Mouse (Mus musculus) T-helper 1 cell (primary cell): ENCODE data around the gene Mertk.

Experiments used
- in situ Hi-C: fragments of 300-600 bp; cut with MboI, MseI; formaldehyde crosslinking; loops from one replicate; pipeline ENCODE4 v1.15.1; 2025; ENCODE audit warnings: high pct_unique_total_duplicates

The Mertk gene

DNA sequence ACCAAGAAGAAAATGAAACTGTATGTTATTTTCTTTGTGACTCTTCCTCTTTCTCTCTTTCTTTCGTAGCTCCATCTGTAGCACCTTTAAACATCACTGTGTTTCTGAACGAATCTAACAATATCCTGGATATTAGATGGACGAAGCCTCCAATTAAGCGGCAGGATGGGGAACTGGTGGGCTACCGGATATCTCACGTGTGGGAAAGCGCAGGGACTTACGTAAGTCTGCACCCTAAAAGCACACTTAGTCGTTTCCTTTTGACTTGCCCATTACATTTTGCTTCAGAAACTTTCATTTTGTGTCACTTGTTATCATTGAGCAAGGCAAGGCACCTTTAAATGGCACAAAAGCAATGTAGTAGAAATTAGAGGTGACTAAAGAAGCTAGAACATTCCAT, 63.3 kb downstream of the Mertk start:
- in situ Hi-C loops, result no loop called here

DNA sequence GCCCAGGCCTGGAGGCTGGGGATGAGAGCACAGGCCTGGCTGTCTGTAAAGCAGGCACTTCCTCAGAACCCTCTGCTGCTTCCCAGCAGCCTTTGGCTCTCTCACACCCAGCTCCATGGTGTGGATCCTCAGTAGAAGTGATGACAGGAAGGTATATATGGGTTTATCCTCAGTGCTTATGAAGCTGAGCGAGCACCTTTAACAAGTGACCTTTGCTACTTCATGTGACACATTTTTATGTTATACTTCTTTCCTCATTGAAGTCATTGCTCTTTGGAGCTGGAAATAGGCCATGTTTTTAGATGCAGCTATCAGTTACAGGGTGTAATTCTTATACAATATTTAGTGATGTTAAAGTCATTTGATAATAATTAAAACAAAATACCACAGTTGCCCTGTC, 67.0 kb downstream of the Mertk start:
- in situ Hi-C loops, result no loop called here

DNA sequence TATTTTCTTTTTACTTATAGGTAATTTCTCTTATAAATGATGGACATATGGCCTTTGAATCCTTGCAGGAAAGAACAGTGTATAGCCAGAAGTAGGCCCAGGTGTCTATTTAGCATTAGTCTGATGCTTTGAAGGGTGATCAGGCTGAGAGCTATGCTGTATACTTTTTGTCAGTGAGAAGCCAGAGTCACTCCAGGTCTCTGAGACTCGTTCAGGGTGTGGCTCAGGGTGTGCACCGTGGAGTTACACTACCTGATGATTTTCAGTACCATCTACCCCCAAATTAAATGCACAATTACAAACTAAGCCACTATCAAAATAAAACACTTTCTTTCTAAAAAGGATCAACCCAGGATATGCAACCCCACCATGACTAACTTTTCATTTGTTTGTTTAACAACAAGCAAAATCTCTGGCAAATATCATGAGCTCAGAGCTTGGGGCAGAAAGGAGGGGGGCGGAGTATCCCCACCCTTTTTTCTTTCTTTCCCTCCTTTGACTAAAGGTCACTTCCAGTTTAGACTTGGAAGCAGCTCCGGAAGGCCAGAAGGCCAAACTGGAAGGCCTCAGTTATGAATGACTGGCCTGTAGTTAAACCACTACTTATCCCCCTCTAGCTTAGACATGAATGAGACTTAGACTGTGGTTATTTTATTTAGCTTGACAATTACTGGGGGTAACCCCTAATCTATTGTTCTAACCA, 69.9 kb downstream of the Mertk start:
- in situ Hi-C loops, result no loop called here

DNA sequence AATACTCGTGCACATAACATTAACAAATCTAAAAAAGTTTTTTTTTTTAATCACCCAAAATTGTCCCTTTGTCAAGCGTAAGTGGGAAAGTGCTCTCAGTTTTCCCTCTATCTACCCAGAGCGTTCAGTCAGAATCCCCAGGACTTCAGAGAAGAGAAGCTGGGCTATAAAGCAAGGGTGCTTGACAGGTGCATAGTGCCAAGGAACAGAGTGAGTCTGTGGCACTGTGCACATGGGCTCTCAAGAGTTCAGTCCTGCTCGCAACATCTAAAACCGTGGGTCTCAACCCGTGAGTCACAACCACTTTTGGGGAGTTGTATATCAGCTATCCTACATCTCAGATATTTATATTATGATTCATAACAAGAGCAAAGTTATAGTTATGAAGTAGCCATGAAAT, 71.8 kb downstream of the Mertk start:
- in situ Hi-C loops, result no loop called here

DNA sequence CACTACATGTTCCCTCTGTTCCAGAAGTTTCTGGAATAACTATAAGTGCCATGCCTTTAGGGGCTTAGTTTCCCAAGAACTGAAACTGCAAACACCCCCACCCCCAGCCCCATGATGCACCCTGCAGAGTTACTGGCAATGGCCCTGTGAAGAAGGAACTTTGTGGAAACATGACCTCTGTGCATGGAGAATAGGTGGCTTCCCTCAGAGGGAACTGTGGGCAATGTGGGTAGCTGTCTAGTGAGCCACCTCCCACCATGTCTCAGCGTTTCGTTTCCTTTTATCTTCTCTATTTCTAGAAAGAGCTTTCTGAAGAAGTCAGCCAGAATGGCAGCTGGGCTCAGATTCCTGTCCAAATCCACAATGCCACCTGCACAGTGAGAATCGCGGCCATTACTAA, 72.3 kb downstream of the Mertk start:
- in situ Hi-C loops, result no loop called here

DNA sequence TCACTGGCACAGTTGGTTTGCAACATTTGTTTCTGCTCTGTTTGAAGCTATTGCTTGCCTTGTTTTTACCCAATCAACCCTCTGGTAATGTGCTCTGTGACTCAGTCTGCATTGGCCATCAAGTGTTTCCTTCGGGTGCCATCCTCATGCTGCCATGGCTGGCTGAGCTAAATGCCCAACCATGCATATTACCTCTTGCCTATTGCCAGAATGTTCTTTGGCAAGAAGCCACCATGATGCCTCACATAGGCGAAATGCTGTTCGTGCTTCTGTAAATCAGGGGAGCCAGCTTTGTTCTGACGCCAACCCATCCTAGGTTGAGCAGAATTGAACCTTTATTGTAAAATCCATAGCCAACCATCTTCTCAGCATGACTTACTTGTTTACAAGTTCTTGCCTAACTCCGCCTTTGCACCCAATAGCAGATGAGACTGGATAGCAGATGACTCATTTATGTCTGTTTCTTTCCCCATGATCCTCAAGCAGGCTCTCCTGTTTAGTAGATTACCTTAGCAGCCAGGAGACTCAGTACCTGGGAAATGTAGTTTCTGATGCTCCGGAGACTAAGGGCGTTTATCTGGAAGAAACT, 73.1 kb downstream of the Mertk start:
- in situ Hi-C loops, result no loop called here

DNA sequence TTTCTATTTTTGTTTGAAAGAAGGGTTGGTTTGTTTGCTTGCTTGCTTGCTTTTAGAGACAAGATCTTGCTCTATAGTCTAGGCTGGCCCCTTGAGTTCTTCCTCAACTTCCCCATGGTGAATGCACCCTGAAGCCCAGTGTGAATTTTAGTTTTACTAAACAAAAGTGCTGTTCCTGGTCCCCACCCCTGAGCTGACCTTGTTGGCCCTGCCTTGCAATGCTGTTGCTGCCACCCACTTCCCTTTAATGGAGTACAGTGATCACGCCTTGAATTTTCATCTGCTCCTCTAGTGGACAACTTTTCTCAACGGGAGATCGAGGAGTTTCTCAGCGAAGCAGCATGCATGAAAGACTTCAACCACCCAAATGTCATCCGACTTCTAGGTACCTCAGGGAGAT, 83.5 kb downstream of the Mertk start:
- in situ Hi-C loops, result no loop called here

DNA sequence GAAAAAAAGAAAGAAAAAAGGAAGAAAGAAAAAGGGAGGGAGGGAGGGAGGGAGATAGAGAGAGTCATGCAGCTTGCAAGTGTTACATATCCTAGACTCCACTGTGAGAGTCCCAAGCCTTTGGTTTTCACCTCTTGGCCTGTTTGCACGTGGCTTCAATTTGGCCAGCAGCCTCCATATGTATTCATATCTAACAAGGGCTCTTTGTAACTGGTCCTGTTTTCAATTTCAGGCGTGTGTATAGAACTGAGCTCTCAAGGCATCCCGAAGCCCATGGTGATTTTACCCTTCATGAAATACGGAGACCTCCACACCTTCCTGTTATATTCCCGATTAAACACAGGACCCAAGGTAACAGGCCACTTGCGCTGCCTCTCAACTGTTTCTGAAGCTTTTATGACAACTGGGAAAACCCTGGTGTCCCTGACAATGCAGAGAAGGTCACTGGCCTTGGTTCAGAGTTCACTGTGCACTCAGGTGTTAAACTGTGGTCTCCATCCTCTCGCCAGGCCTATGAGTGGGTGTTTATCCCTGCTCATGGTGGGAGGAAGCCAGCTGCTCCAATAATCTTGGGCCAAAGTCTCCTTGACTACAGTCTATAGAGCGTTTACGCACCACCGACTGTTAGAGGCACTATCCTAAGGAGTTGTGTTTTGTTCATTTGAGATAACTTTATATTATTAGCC, 85.0 kb downstream of the Mertk start:
- in situ Hi-C loops, result no loop called here

DNA sequence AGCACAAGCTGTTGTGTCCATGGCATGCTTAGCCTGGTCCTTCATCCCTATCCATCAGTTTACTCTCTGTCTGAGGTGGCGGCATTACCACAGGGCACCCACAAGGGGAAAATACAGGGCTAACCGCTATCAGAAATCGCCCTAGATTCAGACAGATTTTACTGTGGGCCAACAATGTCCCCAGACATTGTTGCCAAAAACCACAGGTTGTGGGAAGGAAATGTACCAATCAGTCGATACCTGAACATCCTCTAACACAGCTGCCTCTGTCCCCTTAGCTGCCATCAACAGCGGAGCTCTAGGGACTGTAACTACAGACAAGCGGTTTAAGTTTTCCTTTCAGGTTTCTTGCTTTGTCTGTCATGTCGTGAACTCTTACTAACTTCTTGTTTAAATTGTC, 86.1 kb downstream of the Mertk start:
- in situ Hi-C loops, result no loop called here

DNA sequence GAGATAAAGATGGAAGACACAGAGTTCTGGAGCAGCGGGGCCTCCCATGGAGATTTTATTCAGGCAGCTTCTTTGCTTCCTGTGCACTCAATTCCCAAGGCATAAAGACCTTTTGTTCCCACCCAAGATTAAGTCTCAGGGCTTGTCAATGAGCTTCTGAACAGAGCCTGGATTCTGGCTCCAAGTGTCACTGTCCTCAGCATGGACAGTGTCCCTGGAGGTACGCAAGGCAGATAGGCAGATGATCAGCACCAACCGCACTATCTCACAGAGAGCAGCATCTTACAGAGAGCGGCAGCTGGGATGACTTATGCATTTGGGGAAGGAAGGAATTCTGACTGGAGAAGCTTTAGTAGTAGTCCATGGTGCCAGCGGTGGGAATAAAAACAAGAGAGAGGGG, 87.6 kb downstream of the Mertk start:
- in situ Hi-C loops, result no loop called here

DNA sequence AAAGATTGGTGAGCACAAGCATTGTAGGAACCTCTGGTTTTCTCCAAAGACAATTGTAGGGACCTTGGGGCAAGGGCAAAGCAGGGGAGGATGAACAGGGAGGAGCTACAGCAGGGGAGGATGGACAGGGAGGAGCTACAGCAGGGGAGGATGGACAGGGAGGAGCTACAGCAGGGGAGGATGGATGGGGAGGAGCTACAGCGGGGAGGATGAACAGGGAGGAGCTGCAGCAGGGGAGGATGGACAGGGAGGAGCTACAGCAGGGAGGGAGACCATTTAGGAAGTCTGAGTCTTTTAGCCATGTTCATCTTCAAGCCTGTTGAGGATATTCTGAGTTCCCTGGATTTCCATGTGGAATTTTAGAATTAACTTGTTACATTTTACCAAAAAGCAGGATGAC, 88.0 kb downstream of the Mertk start:
- in situ Hi-C loops, result no loop called here

DNA sequence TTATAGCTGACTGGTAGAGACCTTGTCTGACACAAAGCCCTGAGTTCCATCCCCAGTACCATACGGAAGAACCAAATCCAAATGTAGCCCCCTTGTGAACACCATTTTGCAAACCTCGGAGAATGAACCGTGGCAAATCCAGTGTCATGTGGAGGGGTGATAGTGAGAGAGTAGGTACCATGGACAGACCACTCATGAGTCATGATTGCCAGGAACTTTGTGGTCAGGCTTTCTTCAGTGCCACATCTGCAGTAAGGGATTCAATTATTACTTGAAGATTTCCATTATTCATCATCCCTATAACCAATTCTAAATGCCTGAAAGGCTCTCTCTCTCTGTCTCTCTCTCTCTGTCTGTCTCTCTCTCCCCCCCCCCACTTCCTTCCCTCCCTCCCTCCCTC, 89.0 kb downstream of the Mertk start:
- in situ Hi-C loops, result no loop called here

DNA sequence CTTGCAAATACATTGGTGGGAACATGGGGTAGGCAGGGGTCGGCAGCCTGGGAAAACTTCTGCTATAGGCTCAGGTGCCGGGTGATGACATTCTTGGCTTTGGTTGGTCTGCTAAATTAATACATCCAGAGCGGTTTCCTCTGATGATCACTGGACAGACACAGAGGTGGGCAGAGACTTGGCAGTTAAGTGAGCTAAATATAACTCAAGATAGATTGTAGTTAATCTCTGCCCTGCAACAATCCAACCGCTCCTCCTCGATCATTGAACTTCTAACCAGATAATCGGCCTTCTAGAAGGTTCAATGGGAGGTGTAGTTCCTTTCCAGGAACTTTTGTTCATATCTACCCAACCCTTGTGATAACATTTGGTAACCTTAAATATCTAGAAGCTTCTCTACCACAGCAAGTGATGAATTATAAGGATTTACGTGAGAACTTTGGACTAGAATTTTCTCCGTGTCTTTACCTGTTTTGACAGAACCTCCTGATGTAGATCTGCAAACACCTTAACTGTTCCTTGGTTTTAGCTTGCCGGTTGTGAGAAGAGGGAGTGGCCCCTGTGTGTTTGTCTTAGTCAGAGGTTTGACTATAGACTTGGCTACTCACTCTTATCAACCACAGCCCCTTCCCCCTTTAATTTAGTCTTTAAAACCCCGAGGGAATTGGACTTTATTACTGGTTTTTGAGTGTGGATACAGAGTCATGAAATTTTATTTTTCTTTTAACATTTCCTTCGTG, 92.3 kb downstream of the Mertk start:
- in situ Hi-C loops, result loop anchor here (10.0 kb wide), 1 partner anchor 1036 kb away; no protein-coding TSS in a partner anchor

DNA sequence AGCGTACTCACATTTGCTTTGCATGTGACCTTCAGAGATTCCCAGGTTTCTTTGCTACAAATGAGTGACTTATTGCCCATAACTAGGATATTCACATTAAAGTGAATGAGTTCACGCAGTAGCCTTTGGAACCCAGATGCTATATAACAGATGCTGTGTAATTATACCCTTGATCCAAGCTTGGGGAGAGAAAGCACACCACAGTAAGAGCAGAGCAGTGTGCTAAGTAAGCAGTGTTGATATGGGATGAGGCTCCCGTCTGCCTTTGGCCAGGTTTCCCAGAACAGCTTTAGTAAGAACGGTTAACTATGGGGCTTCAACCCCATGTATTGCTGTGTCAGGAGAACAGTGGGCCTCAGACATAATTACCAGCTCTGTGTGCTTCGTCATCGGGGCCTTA, 95.2 kb downstream of the Mertk start:
- in situ Hi-C loops, result loop anchor here (10.0 kb wide), 1 partner anchor 1039 kb away; no protein-coding TSS in a partner anchor

DNA sequence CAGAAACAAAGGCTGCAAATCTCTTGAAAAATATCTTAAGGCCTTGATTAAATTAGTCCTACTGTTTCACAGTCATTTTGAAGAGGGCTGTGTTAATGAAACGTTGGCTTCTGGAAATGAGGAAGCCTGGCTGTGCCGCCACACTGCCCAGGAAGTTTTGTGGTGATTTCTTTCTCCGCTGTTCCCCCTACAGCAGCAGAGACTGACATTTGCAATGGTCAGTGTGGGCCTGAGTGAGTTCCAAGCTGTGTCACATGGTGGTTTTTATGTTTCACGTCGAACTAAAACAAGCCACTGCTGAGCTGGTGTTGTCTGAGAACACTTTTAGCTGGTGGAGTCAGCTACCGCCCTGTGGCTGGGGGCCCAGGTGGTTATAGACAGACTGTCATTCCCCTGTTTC, 97.7 kb downstream of the Mertk start:
- in situ Hi-C loops, result loop anchor here (10.0 kb wide), 1 partner anchor 1042 kb away; no protein-coding TSS in a partner anchor

DNA sequence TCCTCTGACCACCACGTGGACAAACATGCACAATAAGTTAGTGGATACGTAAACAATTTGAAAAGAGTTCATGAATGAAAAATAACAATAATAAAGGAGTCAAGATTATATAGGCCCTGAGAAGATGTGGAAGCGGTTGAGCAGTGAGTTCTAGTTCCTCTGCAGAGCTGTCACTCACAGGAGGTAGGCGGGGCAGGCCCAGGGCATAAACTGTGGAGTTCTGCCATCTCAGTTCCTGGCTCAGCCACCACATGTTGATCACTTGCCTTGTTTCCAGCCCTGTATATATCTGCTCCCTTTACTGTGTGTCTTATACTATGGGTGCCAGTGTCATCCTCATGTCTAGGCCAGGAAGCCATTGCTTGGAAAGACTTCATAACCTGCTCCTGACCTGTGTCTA, 104.7 kb downstream of the Mertk start:
- in situ Hi-C loops, result no loop called here

DNA sequence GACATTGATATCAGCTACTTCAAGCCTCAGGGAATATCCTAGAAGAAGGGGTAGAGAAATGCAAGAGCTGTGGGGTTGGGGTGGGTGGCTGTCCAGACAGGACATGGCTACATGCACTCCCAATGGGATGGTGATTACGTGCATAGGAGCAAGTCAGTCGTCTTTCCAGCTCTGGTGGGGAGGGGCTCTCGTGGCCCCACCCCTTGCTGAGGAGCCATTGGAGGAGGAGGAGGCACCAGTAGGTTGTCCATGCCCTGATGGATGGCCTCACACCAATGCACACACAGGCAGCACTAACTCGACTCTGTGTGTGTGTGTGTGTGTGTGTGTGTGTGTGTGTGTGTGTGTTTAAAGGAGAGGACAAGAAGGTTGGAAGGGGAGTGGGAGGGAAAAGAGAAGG, 106.6 kb downstream of the Mertk start:
- in situ Hi-C loops, result no loop called here

DNA sequence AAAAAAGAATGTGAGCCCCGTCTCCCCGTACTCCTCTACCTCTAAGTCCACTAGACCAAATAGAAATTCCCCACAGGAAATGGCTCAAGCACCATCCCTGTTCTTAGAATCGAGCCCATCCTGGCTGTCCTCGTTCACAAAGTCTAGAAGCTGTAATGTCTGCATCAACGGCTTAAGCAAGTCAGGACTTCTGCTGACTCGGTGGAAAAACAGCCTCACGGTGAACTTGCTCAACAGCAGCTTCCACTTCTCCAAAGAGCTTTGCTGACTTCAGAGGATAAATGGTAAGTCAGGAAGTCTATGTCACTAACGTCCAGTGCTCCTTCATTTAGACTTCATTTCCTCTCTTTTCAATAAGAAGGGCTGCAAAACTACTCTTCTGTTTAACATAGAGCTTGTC, 107.8 kb downstream of the Mertk start:
- in situ Hi-C loops, result no loop called here

DNA sequence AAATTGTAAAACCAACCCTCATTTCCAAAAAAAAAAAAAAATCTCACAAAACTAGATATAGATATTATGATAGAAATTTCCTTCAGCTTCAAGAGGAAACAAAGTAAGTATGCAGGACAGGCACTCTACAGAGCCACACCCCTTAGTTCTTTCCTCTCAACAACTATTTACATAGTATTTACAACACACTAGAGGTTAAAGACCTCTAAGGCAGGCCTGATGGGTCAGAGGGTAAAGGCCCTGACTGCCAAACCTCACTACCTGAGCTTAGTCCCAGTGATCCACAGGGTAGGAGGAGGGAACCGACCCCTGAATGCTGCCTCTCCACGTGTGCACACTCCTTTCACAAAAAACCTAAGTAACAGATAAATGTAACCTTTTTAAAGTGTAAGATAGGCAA, 114.0 kb downstream of the Mertk start:
- in situ Hi-C loops, result no loop called here

DNA sequence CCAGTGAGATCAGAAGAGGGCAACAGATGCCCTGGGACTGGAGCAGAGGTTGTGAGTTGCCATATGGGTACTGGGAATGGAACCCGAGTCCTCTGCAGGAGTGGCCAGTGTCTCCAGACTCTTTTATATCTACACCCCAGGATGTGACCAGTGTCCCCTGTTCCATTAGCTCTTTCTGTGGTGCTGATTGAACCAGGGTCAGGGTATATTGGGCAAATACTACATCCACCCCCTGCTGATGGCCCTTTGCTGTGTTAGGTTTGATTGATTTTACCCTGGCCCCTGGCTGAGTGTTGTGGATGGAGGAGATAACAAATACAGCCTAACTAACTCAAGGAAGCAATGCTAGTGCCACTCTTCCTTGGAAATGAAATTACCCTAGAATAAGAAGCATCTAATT, 117.6 kb downstream of the Mertk start:
- in situ Hi-C loops, result loop anchor here (5.0 kb wide), 1 partner anchor 119 kb away; the partner anchor contains the start of gene Mertk

DNA sequence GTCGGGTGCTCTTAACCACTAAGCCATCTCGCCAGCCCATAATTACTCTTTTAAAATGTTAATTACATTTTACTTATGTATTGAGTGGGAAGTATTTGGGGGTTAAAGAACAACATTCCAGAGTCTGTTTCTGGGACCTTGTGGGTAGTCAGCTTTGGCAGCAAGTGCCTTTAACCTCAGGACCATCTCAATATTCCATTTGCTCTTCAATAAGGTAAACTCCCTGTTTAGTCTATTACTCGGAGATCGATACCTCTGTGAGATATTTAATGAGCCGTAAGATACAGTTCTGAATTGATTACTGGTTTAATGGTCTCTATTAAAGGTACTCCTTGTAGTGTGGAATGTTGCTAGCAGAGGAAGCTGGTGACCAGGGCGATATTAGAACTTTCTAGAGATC, 118.2 kb downstream of the Mertk start:
- in situ Hi-C loops, result loop anchor here (5.0 kb wide), 1 partner anchor 120 kb away; the partner anchor contains the start of gene Mertk

DNA sequence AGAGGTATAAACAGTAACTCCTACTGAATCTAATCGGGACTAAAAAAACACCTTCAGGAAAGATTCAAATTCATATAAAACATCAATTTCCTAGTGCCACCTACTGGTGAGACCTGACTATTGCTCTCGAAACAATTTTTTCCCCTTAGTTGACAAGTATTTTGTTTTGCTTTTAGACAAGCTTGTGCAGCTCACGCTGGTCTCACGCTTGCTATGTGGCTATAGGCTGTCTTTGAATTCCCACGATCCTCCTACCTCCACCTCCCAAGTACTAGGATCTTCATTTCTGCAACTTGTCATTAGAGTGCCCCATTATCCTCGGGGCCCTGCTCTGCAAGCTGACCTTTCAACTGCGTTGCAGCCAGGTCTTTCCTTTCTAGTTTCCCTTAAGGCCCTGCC, 118.6 kb downstream of the Mertk start:
- in situ Hi-C loops, result loop anchor here (5.0 kb wide), 1 partner anchor 120 kb away; the partner anchor contains the start of gene Mertk
